Mouse (Mus musculus) skeletal muscle tissue, postnatal 0 days (tissue): Measurements from ENCODE around the gene Cwh43. TPM values are rescaled to one million over a fixed set of nuclear protein-coding genes. Genes with fewer than 3 reads are reported as not detected.

Experiments used
- polyA plus RNA-seq: library from polyadenylated mRNA; unstranded; fragments of >200 nt; fragmentation: Nextera tagmentation; extraction: Ambion mirVana; gene quantifications from 2 replicates; pipeline ENCODE4 v1.2.1, GENCODE M21; 2015

Gene Cwh43
- 0.50 TPM in 1 of 2 replicates, not detected in the other for polyA plus RNA-seq

DNA sequence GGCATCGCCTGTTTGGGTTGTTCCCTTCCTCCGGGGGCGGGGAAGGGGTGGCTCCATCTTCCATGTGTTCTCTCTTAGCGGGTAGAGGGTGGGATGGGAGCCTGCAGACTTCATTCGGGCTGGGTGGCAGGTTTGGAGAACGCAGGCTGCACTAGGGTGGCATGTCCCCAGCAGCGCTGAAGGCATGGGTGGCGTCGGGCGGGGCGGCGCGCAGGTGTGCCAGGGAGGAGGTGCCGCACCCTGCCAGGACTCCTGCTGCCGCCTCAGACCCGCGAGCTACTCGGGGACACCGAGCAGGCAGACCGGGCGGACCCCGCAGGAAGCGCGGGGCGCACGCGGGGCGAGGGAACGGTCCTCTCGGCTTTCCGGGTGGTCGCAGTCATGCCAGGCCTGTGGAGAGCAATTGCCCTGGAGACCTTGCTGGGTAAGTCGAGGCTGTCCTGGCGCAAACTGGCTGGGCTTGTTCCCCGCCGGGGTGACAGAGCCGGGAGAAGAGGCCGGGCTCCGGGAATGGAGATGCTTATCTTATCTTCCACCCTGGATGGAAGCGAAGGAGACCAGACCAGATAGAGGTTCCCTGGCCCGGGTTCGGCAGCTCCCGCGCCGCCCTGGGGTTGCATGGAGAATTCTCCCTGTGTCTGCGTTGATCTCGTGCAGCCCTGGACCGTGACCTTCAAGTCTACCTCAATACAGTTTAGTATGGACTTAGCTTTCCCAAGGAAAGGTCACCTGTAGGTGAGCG, at the start of gene Cwh43:
Cwh43 (plus strand) TSS at position 95 of the 742 bp plus-strand sequence.

DNA sequence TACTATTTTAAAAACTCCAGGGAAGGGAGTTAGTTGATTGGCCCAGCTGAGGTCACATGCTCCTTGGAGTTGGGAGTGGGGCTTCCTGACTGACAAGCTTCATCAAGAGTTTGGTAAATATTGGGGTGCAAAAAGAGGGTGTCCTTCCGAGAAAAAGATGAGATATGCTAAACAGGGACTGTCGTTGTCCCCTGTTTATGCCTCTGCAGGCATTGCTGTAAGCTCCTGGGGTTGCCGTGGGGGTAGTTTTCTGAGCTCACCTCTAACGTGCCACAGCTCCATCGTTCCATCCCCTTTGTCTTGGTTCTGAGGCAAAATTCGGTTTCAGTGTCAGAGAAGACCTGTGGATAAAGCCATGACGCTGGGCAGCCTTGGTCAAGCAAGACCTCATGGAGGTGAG, 74.8 kb downstream of the Cwh43 start, which contains the start of gene Dcun1d4:
Dcun1d4 (plus strand) TSS at position 301 of the 400 bp plus-strand sequence.

Other genes with a start within 250 kb of the Cwh43 start
- gene Fryl, start 149.5 kb upstream of the Cwh43 start, polyA plus RNA-seq: 7.7 and 9.0 TPM in 2 replicates
- gene Ociad1, start 113.3 kb upstream of the Cwh43 start, polyA plus RNA-seq: 212 TPM in 2 replicates
- gene Ociad2, start 65.0 kb upstream of the Cwh43 start, polyA plus RNA-seq: 4.7 and 5.6 TPM in 2 replicates
- gene Dcun1d4, start 74.9 kb downstream of the Cwh43 start, polyA plus RNA-seq: 7.9 and 8.7 TPM in 2 replicates
- 0.07 and 0.15 TPM in 2 replicates for gene Lrrc66, start 226.5 kb downstream of the Cwh43 start, polyA plus RNA-seq
- gene Sgcb, start 241.7 kb downstream of the Cwh43 start, polyA plus RNA-seq: 95.9 and 110 TPM in 2 replicates
- gene Spata18, start 245.3 kb downstream of the Cwh43 start, polyA plus RNA-seq: 0.23 and 0.24 TPM in 2 replicates